Mouse (Mus musculus): ENCODE results near the gene Zfp423. TPM values are rescaled to one million over a fixed set of nuclear protein-coding genes. Genes with fewer than 3 reads are reported as not detected.

Zfp423 gene
- total RNA-seq, 2 experiments from 2014 or later, result 28.3 to 34.8 TPM

DNA sequence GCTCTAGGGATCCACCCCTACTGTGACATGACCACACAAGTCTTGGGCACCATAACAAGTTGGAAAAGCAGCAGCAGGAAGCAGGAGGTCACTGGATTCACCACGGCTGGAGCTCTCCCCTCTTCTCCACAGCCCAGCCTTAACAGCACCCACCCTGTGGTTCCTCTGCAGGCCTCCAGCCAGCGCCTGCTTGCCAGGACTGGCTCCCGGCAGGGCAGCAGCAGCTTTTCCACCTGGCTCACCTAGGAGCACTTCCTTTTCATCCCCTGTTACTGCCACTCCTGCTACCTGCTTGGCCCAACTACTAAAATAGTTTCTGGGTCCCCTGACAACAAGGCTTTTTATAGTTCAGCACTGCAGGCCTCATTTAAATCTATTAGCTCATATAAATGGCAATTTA, 279.4 kb downstream of the Zfp423 start:
- DNase-seq, result no peak
- intact Hi-C loops (cut with DNase I), result no loop called here

- intact Hi-C loops (cut with DNase I), result no loop called here
- peak; percentile 50 for DNase-seq
Observed at GRCm38 (mm10) chr8:87679431-87680003, 279.9 kb downstream of the Zfp423 start.

DNA sequence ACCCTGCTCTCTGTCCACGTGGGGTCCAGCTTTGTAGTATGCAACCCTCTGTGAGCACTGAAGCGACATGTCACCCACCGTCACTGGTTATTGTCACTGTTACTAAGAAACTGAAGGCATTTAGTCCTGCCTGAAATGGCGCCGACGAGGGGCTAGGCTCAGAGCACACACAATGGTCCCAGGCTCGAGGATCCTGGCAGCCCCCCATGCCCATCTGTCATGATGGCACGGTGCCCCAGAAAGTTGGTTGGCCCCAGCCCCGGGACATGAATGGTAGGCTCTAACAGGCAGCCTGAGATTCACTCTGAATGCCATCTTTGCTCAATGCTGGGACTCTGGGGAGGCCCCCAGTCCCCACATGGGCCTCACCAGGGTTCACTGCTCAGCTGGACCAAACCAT, 284.0 kb downstream of the Zfp423 start:
- intact Hi-C loops (cut with DNase I), result no loop called here
- DNase-seq, result peak; percentile 95

- DNase-seq, result no peak
- intact Hi-C loops (cut with DNase I), result no loop called here
Observed at GRCm38 (mm10) chr8:87674157-87674556, 285.2 kb downstream of the Zfp423 start.

DNA sequence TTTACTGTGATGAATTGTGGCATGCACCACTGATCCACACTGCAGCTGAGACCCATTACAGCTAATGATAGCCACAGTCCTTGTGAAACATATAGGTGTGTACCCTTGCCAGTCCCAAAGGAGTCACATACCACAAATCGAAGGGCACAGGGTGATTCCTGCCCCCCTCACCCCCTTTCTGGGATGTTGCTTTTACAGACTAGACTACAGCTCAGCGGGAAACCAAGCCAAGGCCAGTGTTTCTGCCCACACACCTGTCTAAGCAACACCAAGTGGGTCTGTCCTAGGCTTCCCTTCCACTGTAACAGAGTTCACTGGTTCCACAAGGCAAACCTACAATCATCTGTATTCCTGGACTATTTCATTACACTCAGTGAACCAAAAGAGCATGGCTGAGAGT, 287.2 kb downstream of the Zfp423 start:
- intact Hi-C loops (cut with DNase I), result no loop called here
- no peak for DNase-seq

DNA sequence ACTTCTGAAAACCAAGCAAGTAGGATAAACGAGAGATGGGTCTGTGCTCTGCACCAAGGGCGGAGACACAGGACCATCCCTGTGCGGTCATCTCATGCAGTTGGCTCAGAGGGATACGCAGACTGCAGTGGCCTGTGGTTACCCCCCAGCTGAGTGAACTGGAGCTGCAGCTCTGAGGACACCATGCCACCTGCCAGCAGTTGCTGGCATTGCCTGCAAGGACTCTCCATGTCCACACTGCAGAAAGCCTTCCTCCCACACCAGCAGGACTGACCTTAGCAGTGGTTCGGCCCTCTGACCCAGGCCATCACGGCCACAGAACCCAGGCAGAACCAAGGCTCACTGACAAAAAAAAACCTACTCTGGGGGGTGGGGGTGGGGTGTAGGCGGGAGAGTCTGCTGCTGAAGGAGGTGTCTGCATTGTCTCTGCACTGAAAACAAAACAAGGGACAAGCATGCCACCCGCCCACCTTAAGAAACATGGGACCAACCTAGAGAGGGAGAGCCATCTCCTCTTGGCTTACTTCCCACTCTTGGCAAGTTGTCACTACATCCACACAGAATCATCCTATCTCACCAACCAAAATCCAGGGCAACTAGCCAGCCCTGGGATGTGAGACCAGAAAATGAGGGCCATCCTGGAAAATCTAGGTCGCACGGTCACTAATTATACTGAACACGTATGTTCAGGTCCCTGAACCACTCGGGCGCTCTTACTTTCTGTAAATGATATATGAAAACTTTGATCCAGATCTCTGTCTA, 288.0 kb downstream of the Zfp423 start:
- intact Hi-C loops (cut with DNase I), result no loop called here
- peak; percentile 83 for DNase-seq

GRCm38 (mm10) chr8:87670232-87670631, 289.2 kb downstream of the Zfp423 start:
- intact Hi-C loops (cut with DNase I), result no loop called here
- no peak for DNase-seq

- intact Hi-C loops (cut with DNase I), result no loop called here
- peak; percentile 46 for DNase-seq
Observed at GRCm38 (mm10) chr8:87668736-87669135, 290.7 kb downstream of the Zfp423 start.

DNA sequence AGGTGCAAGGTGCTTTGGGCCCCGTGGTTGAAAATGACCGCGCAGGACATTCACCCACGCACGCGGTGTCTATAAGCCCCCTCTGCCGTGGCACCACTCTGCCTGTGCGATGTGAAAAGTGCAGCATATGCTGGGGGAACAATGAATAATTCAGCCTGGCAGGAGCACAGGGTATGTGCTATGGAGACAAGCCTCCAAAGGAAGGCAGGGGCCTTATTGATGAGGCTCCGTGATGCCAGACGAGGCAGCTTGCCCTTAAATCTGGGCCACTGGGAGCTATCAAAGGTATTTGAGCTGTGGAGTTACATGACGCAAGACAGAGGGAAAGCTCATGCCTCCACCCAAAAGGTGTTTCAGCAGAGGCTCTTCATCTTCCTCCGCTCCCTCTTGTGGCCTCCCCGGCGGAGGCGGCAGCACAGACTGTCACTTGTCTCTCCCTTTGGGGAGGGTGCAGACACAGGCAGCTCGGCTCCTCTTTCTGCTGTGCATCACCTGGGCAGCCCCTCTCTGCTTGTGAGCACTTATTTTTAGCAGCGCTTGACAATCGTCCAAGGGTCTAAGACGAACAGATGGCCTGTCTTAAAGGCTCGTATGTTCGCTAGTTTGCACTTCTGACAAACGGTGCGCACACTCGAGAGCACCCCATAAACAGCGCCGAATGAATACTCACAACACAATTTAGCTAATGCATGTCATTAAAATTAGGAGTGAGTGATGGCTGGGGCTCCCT, 291.3 kb downstream of the Zfp423 start:
- intact Hi-C loops (cut with DNase I), result no loop called here
- DNase-seq, result peak; percentile 71

DNA sequence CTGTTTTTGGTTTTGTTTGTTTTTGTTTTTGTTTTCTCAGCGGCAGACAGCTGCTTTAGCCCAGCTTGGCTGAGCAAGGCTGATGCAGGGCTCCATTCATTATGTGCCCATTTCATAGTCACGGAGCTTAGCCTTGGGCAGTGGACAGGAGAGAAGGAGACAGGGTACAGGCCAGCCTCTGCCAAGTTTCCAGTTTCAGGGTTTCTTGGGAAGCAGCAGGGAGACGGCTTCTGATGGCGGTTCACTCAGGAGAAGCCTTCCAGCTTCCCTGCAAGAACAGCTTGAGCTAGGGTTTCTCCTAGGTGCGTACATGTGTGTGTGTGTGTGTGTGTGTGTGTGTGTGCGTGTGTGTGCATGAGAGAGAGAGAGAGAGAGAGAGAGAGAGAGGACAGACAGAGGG, 292.1 kb downstream of the Zfp423 start:
- intact Hi-C loops (cut with DNase I), result no loop called here
- no peak for DNase-seq

GRCm38 (mm10) chr8:87665337-87665736, 294.1 kb downstream of the Zfp423 start:
- intact Hi-C loops (cut with DNase I), result no loop called here
- DNase-seq, result no peak

GRCm38 (mm10) chr8:87664217-87664509, 295.2 kb downstream of the Zfp423 start:
- intact Hi-C loops (cut with DNase I), result no loop called here
- DNase-seq, result no peak

GRCm38 (mm10) chr8:87663349-87664216, 295.8 kb downstream of the Zfp423 start:
- DNase-seq, result peak; percentile 91
- intact Hi-C loops (cut with DNase I), result no loop called here

DNA sequence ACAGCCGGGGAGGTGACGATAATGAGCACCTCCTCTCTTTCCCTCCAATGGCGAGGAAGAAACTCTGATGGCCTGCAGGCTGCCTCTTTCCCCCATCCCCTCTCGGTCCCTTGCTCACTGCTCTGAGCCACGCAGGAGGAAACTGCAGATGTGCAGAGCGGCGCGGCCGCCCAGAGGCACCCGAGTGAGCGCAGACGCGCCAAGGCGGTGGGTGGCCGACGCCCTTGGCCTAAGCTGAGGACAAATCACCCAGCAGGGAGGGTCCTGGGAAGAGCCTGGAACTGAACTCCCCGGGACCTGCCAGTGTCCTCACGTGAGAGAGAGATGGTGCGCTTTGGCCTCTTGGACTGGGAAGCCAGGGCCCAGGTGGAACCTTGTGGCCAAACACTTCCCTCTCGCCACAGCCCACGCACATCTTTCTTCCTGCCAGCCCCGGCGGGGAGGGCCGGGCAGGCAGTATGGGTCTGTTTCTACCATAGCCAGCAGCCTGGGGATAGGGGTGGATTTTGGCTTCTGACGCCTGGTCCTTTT, 296.5 kb downstream of the Zfp423 start:
- intact Hi-C loops (cut with DNase I), result no loop called here
- DNase-seq, result peak; percentile 58

DNA sequence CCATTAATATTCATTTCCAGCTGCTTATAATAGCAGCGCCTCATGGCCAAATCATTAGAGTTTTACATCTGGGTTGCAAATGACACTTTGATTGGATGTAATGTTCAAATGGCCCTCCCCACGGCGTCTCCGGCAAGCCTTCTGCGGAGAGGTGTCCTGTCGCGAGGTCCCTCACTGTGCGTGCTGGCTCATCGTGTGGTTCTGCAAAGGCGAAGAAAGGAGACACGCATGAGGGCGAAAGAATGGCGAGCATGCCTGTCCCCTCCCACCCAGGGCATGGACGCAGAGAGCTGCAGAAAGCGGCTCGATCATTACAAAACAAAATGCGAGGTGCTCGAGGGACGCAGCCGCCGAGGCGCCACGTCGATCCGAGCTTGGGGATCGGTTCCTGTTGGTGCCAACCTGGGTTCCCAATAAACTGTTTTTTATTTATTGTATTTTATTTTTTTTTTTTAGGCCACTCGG, 297.1 kb downstream of the Zfp423 start:
- intact Hi-C loops (cut with DNase I), result no loop called here
- DNase-seq, result peak; percentile 40

DNA sequence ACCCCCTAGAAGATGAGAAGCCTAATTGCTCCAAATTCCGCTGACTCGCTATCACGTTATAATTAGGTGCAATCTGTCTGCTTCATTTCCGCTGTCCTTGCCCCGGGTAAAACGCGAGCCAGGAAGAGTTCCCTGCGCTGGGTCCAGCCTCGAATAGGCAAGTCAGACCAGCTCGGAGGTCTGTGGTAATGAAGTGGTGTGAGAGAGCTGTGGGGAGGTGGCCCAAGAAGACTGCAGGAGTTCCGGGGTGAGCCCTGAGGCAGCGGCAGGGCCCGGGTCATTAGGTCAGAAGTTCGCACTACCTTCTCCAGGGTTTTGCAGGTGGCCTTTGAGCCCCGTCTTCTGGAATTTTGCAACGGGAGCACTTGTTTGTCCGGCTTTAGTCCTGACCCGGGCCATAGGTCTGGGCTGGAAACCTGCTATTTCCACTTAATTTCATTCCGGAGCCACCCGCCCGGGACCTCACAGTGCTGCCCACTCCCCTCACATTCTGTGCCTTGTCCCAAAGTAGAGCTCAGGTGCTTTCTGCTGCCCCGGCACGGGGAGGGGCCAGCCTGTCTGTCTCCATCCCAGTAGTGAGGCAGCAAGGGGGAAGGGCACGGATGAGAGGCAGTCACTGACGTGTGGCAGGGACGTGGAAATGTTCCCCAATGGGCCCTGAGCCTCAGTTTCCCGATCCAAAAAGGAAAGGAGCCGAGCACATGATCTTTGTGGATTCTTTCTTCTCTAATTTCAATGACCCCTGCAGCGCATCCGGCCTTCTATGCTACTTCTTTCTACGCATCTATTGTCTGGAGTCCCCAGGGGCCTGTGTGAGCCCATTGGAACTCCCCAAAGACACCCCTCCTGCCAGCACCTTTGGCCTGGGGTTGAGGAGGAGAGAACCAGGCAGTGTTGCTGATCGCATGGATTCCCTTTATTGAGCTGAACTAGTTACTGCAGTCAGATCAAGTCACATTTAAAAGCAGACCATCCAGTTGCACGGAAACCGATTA, 298.2 kb downstream of the Zfp423 start:
- intact Hi-C loops (cut with DNase I), result no loop called here
- DNase-seq, result no peak

- peak; percentile 78 for DNase-seq
- intact Hi-C loops (cut with DNase I), result no loop called here
Observed at GRCm38 (mm10) chr8:87660029-87660915, 299.1 kb downstream of the Zfp423 start.

DNA sequence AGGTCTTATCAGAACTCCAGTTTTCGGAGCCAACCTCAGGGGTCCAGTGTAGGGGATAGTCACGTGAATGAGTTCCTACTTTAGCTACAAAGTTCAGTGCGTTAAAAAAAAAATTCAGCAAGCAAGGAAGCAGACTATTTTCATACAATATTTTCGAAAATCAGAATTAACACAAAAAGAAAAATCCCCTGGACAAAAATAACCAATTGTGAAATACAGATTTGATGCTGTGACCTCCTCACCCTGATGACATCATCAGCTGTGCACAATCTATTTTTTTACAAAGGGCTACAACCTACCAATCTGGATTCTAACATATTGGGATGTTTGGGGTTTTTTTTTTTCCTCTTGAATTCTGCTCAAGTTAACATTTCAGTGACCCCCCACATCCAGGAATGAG, 301.9 kb downstream of the Zfp423 start:
- no peak for DNase-seq
- intact Hi-C loops (cut with DNase I), result no loop called here
